Mouse (Mus musculus): ENCODE measurements at regions not wholly inside any gene's neighbourhood (a gene's known extent, or its start where the extent isn't known, plus 50 kb on each side); places are given as distances from the start of the nearest gene placed in this dataset.

DNA sequence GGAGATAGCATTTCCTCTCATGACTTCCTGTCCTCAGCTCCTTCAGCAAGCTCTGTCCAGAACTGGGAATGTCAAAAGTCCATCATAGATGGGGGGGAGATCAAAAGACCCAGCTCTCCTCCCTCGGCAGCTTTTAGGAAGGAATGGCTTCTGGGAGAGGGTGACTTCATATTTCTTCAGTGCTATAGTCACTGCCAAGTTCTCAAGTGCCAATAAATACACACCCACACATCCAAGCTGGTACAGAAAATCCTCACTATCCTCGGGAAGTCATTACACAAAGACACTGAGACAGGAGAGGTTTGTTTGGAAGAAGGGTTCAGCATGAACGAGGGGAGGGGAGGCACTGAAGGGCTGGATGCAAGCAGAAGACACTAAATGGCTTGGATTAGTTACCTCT lies 502.0 kb downstream of the Irx1 start:
- Histone ChIP-seq H3K4me3 (ENCODE audit: low read depth, low read length) (no peak overlapping the region), H3K9ac (replicated peaks; ENCODE audit: low read depth, low read length) (no peak overlapping the region), H3K27ac (ENCODE audit: low read depth, low read length) (no peak overlapping the region), H3K27me3 (ENCODE audit: control insufficient read depth, insufficient read depth, low read length) (no peaks in the 10 kb centered on the region), H3K4me1 (ENCODE audit: control insufficient read depth, insufficient read depth, low read length) (0 out of 2 replicates have a peak, but pooled peaks cover 4% of the 10 kb centered on the region), H3K4me2 (ENCODE audit: low read depth, low read length) (no peak overlapping the region), H3K9me3 (ENCODE audit: control insufficient read depth, low read length) (no peaks in the 10 kb centered on the region), H3K36me3 (ENCODE audit: control insufficient read depth, insufficient read depth, low read length) (no peaks in the 10 kb centered on the region)
- no peak for ATAC-seq (ENCODE audit: low read depth)
- 66% methylated on average over 3 of the region's 3 CpGs for WGBS

DNA sequence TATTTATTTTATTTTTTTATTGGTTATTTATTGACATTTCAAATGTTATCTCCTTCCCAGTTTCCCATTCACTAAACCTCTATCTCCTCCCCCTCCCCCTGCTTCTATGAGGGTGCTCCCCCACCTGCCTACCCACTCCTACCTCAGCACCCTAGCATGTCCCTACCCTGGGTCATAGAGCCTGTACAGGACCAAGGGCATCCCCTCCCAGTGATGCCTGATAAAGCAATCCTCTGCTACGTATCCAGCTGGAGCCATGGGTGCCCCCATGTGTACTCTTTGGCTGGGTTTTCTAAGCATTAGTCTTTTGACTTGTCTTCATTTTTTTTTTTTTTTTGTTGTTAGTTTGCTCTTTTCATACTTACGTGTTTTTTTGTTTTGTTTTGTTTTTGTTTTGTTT lies 502.9 kb downstream of the Irx1 start:
- WGBS = 82% methylated on average over 2 of the region's 2 CpGs
- Histone ChIP-seq H3K4me2 (ENCODE audit: low read depth, low read length) (no peak overlapping the region), H3K27ac (ENCODE audit: low read depth, low read length) (no peak overlapping the region), H3K4me3 (ENCODE audit: low read depth, low read length) (no peak overlapping the region), H3K36me3 (ENCODE audit: control insufficient read depth, insufficient read depth, low read length) (no peaks in the 10 kb centered on the region), H3K27me3 (ENCODE audit: control insufficient read depth, insufficient read depth, low read length) (no peaks in the 10 kb centered on the region), H3K9ac (replicated peaks; ENCODE audit: low read depth, low read length) (no peak overlapping the region), H3K9me3 (ENCODE audit: control insufficient read depth, low read length) (no peaks in the 10 kb centered on the region), H3K4me1 (ENCODE audit: control insufficient read depth, insufficient read depth, low read length) (0 out of 2 replicates have a peak, but pooled peaks cover 4% of the 10 kb centered on the region)
- ATAC-seq (ENCODE audit: low read depth) = no peak

- no peak overlapping the region for H3K9ac ChIP-seq (replicated peaks; ENCODE audit: low read depth, low read length)
- no peaks in the 10 kb centered on the region for H3K36me3 ChIP-seq (ENCODE audit: control insufficient read depth, insufficient read depth, low read length)
- H3K27me3 ChIP-seq (ENCODE audit: control insufficient read depth, insufficient read depth, low read length) = no peaks in the 10 kb centered on the region
- ATAC-seq (ENCODE audit: low read depth) = no peak
- 22% methylated on average over 9 of the region's 9 CpGs for WGBS
- 0 out of 2 replicates have a peak, but pooled peaks cover 4% of the 10 kb centered on the region for H3K4me1 ChIP-seq (ENCODE audit: control insufficient read depth, insufficient read depth, low read length)
- H3K27ac ChIP-seq (ENCODE audit: low read depth, low read length) = no peak overlapping the region
- no peak overlapping the region for H3K4me3 ChIP-seq (ENCODE audit: low read depth, low read length)
- no peaks in the 10 kb centered on the region for H3K9me3 ChIP-seq (ENCODE audit: control insufficient read depth, low read length)
- H3K4me2 ChIP-seq (ENCODE audit: low read depth, low read length) = no peak overlapping the region
These were observed 503.4 kb downstream of the Irx1 start for GRCm38 (mm10) chr13:71460097-71460496.

GRCm38 (mm10) chr13:71459022-71459536 lies 504.4 kb downstream of the Irx1 start:
- H3K4me3 ChIP-seq (ENCODE audit: low read depth, low read length) = no peak overlapping the region
- H3K9me3 ChIP-seq (ENCODE audit: control insufficient read depth, low read length) = no peaks in the 10 kb centered on the region
- 29% methylated on average over 11 of the region's 11 CpGs for WGBS
- ATAC-seq (ENCODE audit: low read depth) = peak; percentile 25; the same call in 1 of the 2 replicates
- no peaks in the 10 kb centered on the region for H3K36me3 ChIP-seq (ENCODE audit: control insufficient read depth, insufficient read depth, low read length)
- H3K9ac ChIP-seq (replicated peaks; ENCODE audit: low read depth, low read length) = no peak overlapping the region
- peak overlapping the region; percentile 35; the same call in 1 of the 2 replicates for H3K4me2 ChIP-seq (ENCODE audit: low read depth, low read length)
- H3K4me1 ChIP-seq (ENCODE audit: control insufficient read depth, insufficient read depth, low read length) = 0 out of 2 replicates have a peak, but pooled peaks cover 4% of the 10 kb centered on the region
- H3K27me3 ChIP-seq (ENCODE audit: control insufficient read depth, insufficient read depth, low read length) = no peaks in the 10 kb centered on the region
- no peak overlapping the region for H3K27ac ChIP-seq (ENCODE audit: low read depth, low read length)

- peak; percentile 93 for ATAC-seq (ENCODE audit: low read depth)
- H3K4me1 ChIP-seq (ENCODE audit: control insufficient read depth, insufficient read depth, low read length) = 0 out of 2 replicates have a peak, but pooled peaks cover 4% of the 10 kb centered on the region
- H3K27ac ChIP-seq (ENCODE audit: low read depth, low read length) = no peak overlapping the region
- H3K4me3 ChIP-seq (ENCODE audit: low read depth, low read length) = 0 out of 2 replicates have a peak overlapping the region, but pooled peaks have one; percentile 7
- WGBS = 3% methylated on average over 25 of the region's 25 CpGs
- no peaks in the 10 kb centered on the region for H3K9me3 ChIP-seq (ENCODE audit: control insufficient read depth, low read length)
- 0 out of 2 replicates have a peak overlapping the region, but pooled peaks have one; percentile 22 for H3K9ac ChIP-seq (replicated peaks; ENCODE audit: low read depth, low read length)
- no peaks in the 10 kb centered on the region for H3K36me3 ChIP-seq (ENCODE audit: control insufficient read depth, insufficient read depth, low read length)
- H3K4me2 ChIP-seq (ENCODE audit: low read depth, low read length) = peak overlapping the region; percentile 35; the same call in 1 of the 2 replicates
- peaks cover 3% of the 10 kb centered on the region; the same call in 1 of the 2 replicates for H3K27me3 ChIP-seq (ENCODE audit: control insufficient read depth, insufficient read depth, low read length)
These were observed 505.2 kb downstream of the Irx1 start for GRCm38 (mm10) chr13:71458061-71458935.

DNA sequence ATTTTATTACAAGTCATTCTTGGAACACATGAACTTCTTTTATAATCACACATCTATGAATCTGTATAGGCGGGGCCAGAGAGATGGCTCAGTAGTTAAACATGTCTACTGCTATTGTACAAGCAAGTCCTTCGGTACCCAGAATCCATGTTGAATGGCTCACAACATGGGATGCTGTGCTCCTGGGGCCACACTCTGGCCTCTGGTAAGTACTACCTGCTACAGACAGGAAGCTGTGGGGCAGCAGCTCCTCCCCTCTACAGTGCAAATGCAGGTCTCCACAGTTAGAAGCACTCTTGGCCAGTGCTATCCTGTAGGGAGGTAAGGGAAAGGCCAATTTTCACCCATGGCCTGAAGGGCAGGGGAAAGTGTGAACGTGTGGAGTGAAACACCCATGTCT lies 506.0 kb downstream of the Irx1 start:
- H3K27ac ChIP-seq (ENCODE audit: low read depth, low read length) = no peak overlapping the region
- no peak overlapping the region for H3K9ac ChIP-seq (replicated peaks; ENCODE audit: low read depth, low read length)
- no peak for ATAC-seq (ENCODE audit: low read depth)
- H3K4me3 ChIP-seq (ENCODE audit: low read depth, low read length) = no peak overlapping the region
- no peaks in the 10 kb centered on the region for H3K9me3 ChIP-seq (ENCODE audit: control insufficient read depth, low read length)
- H3K4me2 ChIP-seq (ENCODE audit: low read depth, low read length) = no peak overlapping the region
- no peaks in the 10 kb centered on the region for H3K36me3 ChIP-seq (ENCODE audit: control insufficient read depth, insufficient read depth, low read length)
- 67% methylated on average over 3 of the region's 3 CpGs for WGBS
- H3K4me1 ChIP-seq (ENCODE audit: control insufficient read depth, insufficient read depth, low read length) = 0 out of 2 replicates have a peak, but pooled peaks cover 4% of the 10 kb centered on the region
- peaks cover 3% of the 10 kb centered on the region; the same call in 1 of the 2 replicates for H3K27me3 ChIP-seq (ENCODE audit: control insufficient read depth, insufficient read depth, low read length)

DNA sequence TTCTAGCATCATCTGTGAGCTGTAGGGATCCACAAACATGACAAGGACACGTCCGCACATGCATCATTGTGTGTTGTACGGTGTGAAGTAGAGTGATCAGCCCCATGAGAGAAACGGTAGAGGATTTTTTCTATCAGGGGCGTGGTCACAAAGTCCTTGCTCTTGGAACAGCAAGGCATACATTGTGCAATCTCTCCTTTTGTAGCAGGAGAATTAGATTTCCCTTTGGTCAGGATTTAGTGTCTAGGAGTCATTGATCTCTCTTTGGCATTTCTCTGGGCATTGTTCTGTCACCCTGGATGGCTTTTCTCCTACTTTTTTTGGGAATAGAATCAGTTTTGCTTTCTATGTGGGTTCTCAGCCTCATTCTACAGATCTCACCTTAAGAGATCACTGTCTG lies 511.3 kb downstream of the Irx1 start:
- WGBS = 92% methylated on average over 5 of the region's 5 CpGs
- Histone ChIP-seq H3K27ac (ENCODE audit: low read depth, low read length) (no peak overlapping the region), H3K4me1 (ENCODE audit: control insufficient read depth, insufficient read depth, low read length) (no peaks in the 10 kb centered on the region), H3K4me2 (ENCODE audit: low read depth, low read length) (no peak overlapping the region), H3K36me3 (ENCODE audit: control insufficient read depth, insufficient read depth, low read length) (no peaks in the 10 kb centered on the region), H3K27me3 (ENCODE audit: control insufficient read depth, insufficient read depth, low read length) (peaks cover 3% of the 10 kb centered on the region; the same call in 1 of the 2 replicates), H3K9me3 (ENCODE audit: control insufficient read depth, low read length) (no peaks in the 10 kb centered on the region), H3K4me3 (ENCODE audit: low read depth, low read length) (no peak overlapping the region), H3K9ac (replicated peaks; ENCODE audit: low read depth, low read length) (no peak overlapping the region)
- no peak for ATAC-seq (ENCODE audit: low read depth)

- WGBS = 70% methylated on average over 2 of the region's 2 CpGs
These were observed 525.9 kb downstream of the Irx1 start for GRCm38 (mm10) chr13:71437601-71438099.

More at GRCm38 (mm10) chr13:71437601-71438099, 525.9 kb downstream of the Irx1 start:
- no peak overlapping the region for H3K4me2 ChIP-seq (ENCODE audit: low read depth, low read length)
- H3K27ac ChIP-seq (ENCODE audit: low read depth, low read length) = no peak overlapping the region
- no peaks in the 10 kb centered on the region for H3K36me3 ChIP-seq (ENCODE audit: control insufficient read depth, insufficient read depth, low read length)
- H3K9ac ChIP-seq (replicated peaks; ENCODE audit: low read depth, low read length) = no peak overlapping the region
- no peaks in the 10 kb centered on the region for H3K9me3 ChIP-seq (ENCODE audit: control insufficient read depth, low read length)
- ATAC-seq (ENCODE audit: low read depth) = no peak
- H3K4me3 ChIP-seq (ENCODE audit: low read depth, low read length) = no peak overlapping the region
- H3K4me1 ChIP-seq (ENCODE audit: control insufficient read depth, insufficient read depth, low read length) = 0 out of 2 replicates have a peak, but pooled peaks cover 4% of the 10 kb centered on the region
- H3K27me3 ChIP-seq (ENCODE audit: control insufficient read depth, insufficient read depth, low read length) = no peaks in the 10 kb centered on the region
